Mouse (Mus musculus) spleen, postnatal 14 days (tissue): Measurements from ENCODE around the gene Mylpf.
"Not testable (repeated sequence)": the region's sequence is repeated elsewhere in the genome, so short reads cannot be mapped to it uniquely, and the experiment has no call there.

Experiments used
- DNase-seq, 2 experiments: peaks; one replicate each; pipeline ENCODE4 v3.0.0; 2021 to 2022; ENCODE audit warnings: low spot score in 2 of 2

The Mylpf gene

GRCm38 (mm10) chr7:127208553-127209438, at the start of gene Mylpf:
Gene Mylpf (plus strand): TSS chr7:127208890.
- DNase-seq = peak; percentile 79 to 84

GRCm38 (mm10) chr7:127162546-127162945, 46.1 kb upstream of the Mylpf start:
- DNase-seq = no peak

DNA sequence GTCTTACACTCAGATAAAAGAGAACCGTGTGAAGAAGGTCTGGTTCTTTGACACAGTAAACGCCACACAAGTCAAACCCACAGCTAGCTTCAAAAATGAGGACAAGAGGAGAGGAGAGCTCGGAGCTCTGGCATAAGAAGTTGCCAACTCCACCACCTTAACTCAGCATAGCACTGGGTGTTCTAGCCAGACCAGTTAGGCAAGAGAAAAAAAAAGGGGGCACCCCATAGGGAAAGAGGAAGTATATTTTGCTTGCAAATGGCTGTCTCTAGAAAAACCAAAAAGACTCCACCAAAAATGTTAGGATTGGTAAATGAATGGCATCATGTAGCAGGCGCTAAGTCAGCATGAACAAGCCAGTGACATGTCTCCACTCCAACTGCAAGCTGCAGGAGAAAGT, 44.7 kb upstream of the Mylpf start:
- no peak for DNase-seq

- no peak for DNase-seq
These were observed 42.8 kb upstream of the Mylpf start for GRCm38 (mm10) chr7:127165607-127166493.

GRCm38 (mm10) chr7:127166501-127166900, 42.2 kb upstream of the Mylpf start:
- no peak for DNase-seq

GRCm38 (mm10) chr7:127176937-127177336, 31.8 kb upstream of the Mylpf start:
- no peak for DNase-seq

GRCm38 (mm10) chr7:127180783-127181182, 27.9 kb upstream of the Mylpf start:
- no peak for DNase-seq

DNA sequence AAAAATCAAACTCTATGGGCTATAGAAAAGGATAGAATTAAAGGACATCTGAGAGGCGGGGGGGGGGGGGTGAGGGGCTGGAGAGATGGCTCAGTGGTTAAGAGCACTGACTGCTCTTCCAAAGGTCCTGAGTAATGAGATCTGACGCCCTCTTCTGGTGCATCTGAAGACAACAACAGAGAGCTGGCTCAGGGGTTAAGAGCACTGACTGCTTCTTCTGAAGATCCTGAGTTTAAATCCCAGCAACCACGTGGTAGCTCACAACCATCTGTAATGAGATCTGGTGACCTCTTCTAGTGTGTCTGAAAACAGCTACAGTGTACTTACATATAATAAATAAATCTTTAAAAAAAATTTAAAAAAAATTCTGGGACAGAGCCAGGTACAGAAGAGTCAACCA, 27.0 kb upstream of the Mylpf start:
- DNase-seq = not testable (repeated sequence)

DNA sequence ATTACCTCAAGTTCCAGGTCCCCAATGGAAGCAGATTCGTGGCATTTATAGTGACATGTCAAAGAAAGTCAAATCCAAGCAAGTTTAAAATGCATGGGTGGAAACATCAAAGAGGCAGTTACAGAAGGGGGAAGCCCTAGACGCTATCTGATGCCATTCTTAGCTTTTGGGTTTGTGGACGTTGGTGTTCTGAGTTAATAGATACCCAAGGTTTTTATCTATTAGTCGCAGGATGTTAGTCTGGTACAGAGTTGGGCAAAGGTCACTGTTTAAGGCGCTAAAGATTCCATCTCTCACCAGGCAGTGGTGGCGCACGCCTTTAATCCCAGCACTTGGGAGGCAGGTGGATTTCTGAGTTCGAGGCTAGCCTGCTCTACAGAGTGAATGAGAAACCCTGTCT, 25.3 kb upstream of the Mylpf start:
- no peak for DNase-seq

DNA sequence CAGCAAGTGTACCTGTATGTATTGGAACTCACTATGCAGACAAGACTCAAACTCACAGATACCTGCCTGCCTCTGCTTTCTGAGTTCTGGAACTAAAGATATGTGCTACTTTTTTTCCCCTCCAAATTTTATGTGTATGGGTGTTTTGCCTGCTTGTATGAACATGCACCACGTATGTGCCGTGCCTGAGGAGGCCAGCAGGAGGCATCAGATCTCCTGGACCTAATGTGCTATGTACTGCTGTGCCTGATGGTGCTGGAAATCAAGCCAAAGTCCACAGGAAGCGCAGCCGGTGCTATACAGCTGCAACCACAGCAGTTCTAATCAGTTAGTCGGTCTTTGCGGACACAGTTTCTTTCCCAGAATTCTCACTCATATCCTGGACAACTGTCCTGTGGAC, 24.9 kb upstream of the Mylpf start:
- peak in 1 of 2 experiments; percentile 38 for DNase-seq

DNA sequence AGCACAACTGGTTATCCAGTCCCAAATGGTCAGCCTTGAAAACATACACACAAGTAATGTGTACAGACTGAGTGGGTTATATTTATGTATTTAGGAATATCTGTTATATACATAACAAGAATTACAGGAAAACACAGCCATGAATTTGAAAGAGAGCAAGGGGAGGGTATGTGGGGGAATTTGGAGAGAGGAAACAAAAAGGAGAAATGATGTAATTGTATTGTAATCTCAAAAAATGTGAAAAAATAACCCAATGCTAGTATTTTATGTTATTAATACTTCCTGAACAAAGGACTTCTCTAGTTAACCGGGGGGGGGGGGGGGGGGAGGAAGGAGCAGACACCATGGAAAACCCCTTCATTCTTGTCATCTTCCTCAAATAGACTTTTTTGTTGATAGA, 24.0 kb upstream of the Mylpf start:
- no peak for DNase-seq

DNA sequence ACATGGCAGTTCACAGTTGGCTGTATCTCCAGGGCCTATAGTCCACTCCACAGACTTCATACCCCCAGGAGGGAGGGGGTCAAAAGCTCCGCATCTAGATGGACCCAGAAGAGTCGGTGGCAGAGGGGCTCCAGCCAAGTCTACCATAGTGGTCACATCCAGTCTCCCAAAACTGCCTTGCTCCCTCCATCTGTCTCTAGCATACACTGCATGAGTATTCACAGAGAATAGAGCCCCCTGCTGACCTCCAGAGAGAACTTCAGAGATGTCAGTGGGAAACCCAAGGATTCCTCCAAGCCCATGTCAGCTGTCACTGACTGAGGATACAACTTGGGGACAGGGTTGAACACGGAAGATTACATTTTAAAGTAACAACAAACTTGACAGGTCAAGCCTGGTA, 23.1 kb upstream of the Mylpf start:
- DNase-seq = no peak

GRCm38 (mm10) chr7:127187351-127187750, 21.3 kb upstream of the Mylpf start:
- DNase-seq = no peak

DNA sequence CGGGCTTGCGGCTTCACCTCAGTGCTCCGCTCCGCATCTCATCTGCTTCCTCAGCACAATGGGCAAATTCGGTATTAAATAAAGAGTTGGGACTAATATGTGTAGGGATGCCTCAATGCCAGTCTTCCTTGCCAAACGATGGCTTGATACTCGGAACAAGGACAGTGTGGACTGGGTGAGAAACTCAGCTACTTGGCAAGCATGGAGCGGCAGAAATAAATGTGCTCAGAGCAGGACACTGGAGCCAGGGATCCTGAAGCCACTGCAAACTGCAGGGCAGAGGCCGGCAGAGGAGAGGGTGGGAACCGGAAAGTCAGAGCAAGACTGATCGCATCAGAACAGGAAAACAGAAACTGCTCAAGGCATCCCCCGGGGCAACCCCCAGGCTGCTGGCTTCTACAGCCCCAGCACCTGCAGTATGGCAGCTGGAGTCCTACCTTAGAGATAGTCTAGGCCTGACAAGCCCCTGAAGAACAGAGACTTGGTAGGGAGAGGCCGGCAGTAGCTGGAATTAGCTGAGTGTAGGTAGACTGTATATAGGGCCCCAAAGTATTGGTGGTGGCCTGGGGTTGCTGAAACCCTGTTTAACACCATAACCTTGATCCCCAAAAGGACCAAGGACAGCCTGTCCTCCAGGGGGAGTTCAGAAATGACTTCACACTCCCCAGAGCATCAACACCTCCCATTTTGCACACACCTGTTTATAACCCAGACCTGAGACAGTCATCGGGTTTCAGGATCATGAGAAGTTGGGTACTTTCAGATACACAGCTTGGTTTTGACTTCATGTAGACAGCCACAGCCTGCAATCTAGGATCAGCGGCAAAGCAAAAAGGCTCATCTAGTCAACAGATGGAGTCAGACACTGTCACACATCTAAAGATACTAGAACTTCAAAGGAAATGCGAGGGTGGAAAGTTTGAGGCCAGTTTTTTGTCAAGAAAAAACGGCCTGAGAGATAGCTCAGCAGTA, 20.1 kb upstream of the Mylpf start:
- no peak for DNase-seq

DNA sequence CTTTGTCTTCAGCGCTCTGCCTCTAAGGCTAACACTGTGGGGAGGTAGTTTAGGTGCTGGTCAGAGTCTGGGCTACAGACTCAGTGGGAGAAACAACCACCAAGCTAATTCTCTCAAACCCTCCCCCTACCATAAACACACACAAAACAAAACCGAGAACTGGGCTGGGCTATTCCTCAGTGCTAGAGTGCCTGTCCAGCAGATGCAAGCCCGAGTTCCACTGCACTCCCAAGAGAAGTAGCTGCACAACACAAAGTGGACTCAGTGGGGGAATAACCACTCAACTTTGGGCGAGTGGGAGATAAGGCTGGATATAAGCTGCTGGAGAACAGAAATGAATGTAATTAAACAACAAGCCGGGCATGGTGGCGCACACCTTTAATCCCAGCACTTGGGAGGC, 18.0 kb upstream of the Mylpf start:
- no peak for DNase-seq

GRCm38 (mm10) chr7:127192989-127193388, 15.7 kb upstream of the Mylpf start:
- DNase-seq = no peak

DNA sequence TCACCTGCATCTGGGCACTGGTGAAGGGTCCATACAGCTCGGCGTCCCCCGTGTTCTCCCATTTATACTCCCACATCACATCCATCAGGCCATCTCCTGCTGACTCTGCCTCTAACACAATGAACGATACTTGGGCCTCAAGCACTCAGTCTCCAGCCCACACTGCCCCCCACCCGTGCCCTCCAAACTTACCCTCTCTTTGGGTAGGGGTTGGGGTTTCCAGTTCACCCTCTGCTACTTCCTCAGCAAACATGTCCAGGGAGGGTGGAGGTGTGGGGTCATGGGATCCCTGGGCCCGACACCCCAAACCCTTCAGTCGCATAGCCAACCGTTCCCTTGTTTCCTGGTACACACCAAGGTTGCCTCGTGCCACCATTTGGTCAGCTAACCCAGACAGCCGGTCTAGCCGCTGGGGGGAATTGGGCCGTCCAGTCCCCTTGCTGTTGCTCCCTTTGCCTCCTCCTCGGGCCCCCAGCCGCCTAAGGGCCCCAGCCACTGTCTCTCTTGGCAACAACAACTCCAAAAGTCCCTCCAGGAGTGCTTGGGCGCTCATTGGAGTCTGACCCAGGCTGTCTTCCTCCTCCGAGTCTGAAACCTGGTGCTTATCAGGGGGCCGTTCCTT, 14.6 kb upstream of the Mylpf start:
- DNase-seq = no peak

GRCm38 (mm10) chr7:127194633-127195029, 14.1 kb upstream of the Mylpf start:
- no peak for DNase-seq

GRCm38 (mm10) chr7:127195544-127196295, 13.0 kb upstream of the Mylpf start, which contains the start of gene Cd2bp2:
Gene Cd2bp2 (minus strand): TSS chr7:127196050.
- DNase-seq = peak; percentile 86 to 89

- no peak for DNase-seq
These were observed 12.2 kb upstream of the Mylpf start for GRCm38 (mm10) chr7:127196484-127196883.
